Mouse (Mus musculus): Measurements from ENCODE around the gene Ugt1a7c. TPM values are rescaled to one million over a fixed set of nuclear protein-coding genes. Genes with fewer than 3 reads are reported as not detected.
A peak's percentile ranks its signal among the peaks of the same experiment; 100 is the strongest.

Ugt1a7c gene
- polyA plus RNA-seq, 1 experiment from 2014 or later = 1.3 TPM

DNA sequence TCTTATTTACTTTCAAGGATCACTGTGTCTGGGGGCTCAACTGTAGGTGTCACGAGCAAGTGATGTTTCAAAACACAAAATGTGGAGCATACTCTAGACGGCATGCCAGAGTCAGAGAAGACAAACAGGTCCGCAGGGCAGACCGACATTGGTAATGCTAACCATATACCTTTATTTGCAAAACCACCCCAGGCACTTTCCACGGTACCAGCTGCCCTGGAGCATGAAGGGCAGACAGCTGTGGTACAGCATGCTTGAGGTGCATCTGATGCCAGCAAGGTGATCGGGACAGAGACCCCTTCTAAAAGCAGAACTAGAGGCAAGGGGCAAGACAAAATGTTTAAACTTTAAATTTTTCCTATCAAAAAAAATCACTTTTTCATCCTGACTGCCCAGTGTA lies 168.1 kb downstream of the Ugt1a7c start:
- Histone ChIP-seq H3K9me3 (ENCODE audit: control insufficient read depth, low read length) (no peaks in the 10 kb centered on the region), H3K4me3 (replicated peaks; ENCODE audit: low read length) (no peak overlapping the region), H3K27ac (no peak overlapping the region), H3K9ac (no peak overlapping the region), H3K27me3 (ENCODE audit: control insufficient read depth, insufficient read depth, low read length) (no peaks in the 10 kb centered on the region), H3K36me3 (replicated peaks; ENCODE audit: control insufficient read depth, insufficient read depth) (peaks cover 77% of the 10 kb centered on the region), H3K4me2 (replicated peaks) (no peak overlapping the region), H3K4me1 (replicated peaks; ENCODE audit: control insufficient read depth, insufficient read depth, low read length) (no peaks in the 10 kb centered on the region)
- DNase-seq (ENCODE audit: low spot score) (no peak), ATAC-seq (ENCODE audit: low FRiP score) (no peak)
- WGBS = 79% methylated on average over 6 of the region's 6 CpGs

DNA sequence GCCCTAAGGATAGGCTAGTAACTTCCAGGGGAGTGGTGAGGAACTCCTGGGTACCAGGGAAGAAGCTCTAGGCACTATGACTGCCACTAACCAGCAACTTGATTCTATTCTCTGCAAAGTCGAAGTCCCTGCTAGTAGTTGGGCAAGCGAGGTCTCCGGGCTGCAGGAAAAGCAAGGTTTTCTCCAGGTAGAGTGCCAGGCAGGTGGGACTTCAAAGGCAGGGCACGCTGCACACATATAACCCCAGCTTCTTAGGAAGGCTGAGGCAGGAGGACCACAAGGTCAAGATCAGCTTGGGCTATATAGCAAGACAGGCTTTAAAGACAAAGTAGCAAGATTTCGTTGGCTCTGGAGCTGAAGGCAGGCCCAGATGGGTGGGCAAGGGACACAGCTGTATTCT lies 168.9 kb downstream of the Ugt1a7c start:
- no peak overlapping the region for H3K9ac ChIP-seq
- no peak overlapping the region for H3K4me2 ChIP-seq (replicated peaks)
- no peak overlapping the region for H3K4me3 ChIP-seq (replicated peaks; ENCODE audit: low read length)
- DNase-seq (ENCODE audit: low spot score) (no peak), ATAC-seq (ENCODE audit: low FRiP score) (no peak)
- H3K27ac ChIP-seq = no peak overlapping the region
- H3K36me3 ChIP-seq (replicated peaks; ENCODE audit: control insufficient read depth, insufficient read depth) = peaks cover 85% of the 10 kb centered on the region
- 91% methylated on average over 5 of the region's 5 CpGs for WGBS
- H3K4me1 ChIP-seq (replicated peaks; ENCODE audit: control insufficient read depth, insufficient read depth, low read length) = no peaks in the 10 kb centered on the region
- H3K9me3 ChIP-seq (ENCODE audit: control insufficient read depth, low read length) = no peaks in the 10 kb centered on the region
- H3K27me3 ChIP-seq (ENCODE audit: control insufficient read depth, insufficient read depth, low read length) = no peaks in the 10 kb centered on the region

DNA sequence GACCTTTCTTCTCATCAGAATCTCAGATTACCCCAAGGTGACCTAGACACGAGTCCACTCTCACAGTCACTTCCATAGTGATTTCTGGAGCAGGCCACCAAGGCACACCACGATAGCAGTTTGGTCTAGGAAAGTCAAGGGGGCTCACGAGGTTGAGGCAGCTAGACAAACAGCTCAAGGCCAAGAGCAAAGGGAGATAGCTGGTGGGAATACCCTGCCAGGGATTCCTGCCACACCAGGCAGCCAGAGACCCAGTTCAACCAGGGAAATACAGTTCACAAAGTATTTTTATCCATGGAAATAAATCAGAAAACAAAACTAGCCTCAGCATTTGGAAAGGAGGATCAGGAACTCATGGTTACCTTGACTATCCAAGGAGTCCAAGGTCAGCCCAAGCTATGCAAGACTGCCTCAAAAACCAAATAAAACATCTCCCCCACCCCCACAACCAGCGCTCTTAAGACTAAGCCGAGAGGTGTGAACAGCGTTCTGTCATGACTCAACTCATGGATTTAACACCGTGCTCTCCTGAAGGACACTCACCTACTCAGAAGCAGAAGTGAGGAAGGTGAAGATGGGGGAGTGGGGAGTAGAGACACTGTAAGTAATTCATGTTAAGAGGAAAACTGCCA lies 169.5 kb downstream of the Ugt1a7c start:
- Histone ChIP-seq H3K4me2 (replicated peaks) (no peak overlapping the region), H3K27me3 (ENCODE audit: control insufficient read depth, insufficient read depth, low read length) (no peaks in the 10 kb centered on the region), H3K27ac (no peak overlapping the region), H3K9ac (no peak overlapping the region), H3K4me3 (replicated peaks; ENCODE audit: low read length) (no peak overlapping the region), H3K9me3 (ENCODE audit: control insufficient read depth, low read length) (no peaks in the 10 kb centered on the region), H3K36me3 (replicated peaks; ENCODE audit: control insufficient read depth, insufficient read depth) (peaks cover 91% of the 10 kb centered on the region), H3K4me1 (replicated peaks; ENCODE audit: control insufficient read depth, insufficient read depth, low read length) (no peaks in the 10 kb centered on the region)
- 92% methylated on average over 7 of the region's 7 CpGs for WGBS
- ATAC-seq (ENCODE audit: low FRiP score) = no peak
- no peak for DNase-seq (ENCODE audit: low spot score)

DNA sequence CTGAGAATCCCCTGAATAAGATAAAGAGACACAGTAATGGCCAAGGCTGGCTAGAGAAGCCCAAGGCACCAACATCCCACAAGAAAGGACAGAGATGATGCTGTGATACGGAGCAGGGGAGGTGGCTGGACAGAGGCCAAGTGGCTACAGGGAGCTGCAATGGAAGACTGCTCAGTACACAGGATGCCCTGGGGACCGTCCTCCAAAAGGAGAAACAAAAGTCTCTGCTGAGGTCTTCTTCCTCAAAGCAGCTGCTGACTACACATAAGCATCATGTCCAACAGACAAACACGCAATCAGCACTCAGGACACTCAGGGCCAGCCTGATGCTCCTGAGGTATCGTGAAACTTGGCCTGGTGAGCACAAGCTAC lies 170.0 kb downstream of the Ugt1a7c start:
- Histone ChIP-seq H3K36me3 (replicated peaks; ENCODE audit: control insufficient read depth, insufficient read depth) (peaks cover 96% of the 10 kb centered on the region), H3K4me1 (replicated peaks; ENCODE audit: control insufficient read depth, insufficient read depth, low read length) (no peaks in the 10 kb centered on the region), H3K4me3 (replicated peaks; ENCODE audit: low read length) (no peak overlapping the region), H3K27ac (no peak overlapping the region), H3K9ac (no peak overlapping the region), H3K27me3 (ENCODE audit: control insufficient read depth, insufficient read depth, low read length) (no peaks in the 10 kb centered on the region), H3K9me3 (ENCODE audit: control insufficient read depth, low read length) (no peaks in the 10 kb centered on the region), H3K4me2 (replicated peaks) (no peak overlapping the region)
- 78% methylated on average over 4 of the region's 4 CpGs for WGBS
- ATAC-seq (ENCODE audit: low FRiP score) = no peak
- DNase-seq (ENCODE audit: low spot score) = no peak

DNA sequence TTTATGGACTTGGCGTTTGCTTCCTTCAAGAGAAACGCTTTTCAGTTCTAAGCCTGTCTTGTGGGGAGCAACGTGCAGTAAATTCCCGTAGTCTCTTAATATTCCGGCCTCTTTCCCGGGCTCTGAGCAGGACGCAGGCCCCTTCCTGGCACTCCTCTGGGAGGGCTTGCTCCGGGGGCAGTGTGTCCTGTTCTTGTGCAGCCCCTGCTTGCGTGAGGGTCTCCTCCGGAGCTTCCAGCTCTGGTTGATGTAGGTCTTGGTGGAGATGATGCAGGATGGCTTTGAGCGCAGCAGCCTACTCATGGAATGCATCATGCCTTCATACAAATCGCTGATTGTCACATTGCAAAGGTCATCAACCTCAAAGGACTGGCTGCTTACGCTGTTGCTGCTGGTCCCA lies 171.3 kb downstream of the Ugt1a7c start:
- peaks cover 87% of the 10 kb centered on the region for H3K36me3 ChIP-seq (replicated peaks; ENCODE audit: control insufficient read depth, insufficient read depth)
- DNase-seq (ENCODE audit: low spot score) = no peak

DNA sequence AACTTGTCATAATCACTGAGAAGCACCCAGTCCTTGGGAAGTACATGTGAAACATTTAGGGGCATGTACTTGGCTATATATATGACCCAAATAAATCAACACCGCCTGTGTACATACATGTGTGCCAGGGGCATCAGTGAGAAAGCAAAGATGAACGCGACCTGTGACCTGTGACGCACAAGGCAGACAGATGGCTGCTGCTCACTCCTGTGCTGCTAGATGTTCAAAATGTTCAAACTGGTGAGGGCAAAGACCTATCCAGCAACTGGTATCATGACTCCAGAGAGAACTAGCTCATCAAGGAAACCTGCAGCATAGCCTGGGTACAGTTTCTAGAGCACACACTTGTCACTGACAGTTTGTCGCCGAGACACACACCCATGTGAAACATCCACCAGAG lies 172.6 kb downstream of the Ugt1a7c start:
- no peak for DNase-seq (ENCODE audit: low spot score)
- peaks cover 76% of the 10 kb centered on the region for H3K36me3 ChIP-seq (replicated peaks; ENCODE audit: control insufficient read depth, insufficient read depth)
- peak; percentile 6; the same call in 1 of the 2 replicates for ATAC-seq (ENCODE audit: low FRiP score)
- H3K4me1 ChIP-seq (replicated peaks; ENCODE audit: control insufficient read depth, insufficient read depth, low read length) = no peaks in the 10 kb centered on the region
- no peak overlapping the region for H3K4me3 ChIP-seq (replicated peaks; ENCODE audit: low read length)
- WGBS = 94% methylated on average over 6 of the region's 6 CpGs
- H3K27me3 ChIP-seq (ENCODE audit: control insufficient read depth, insufficient read depth, low read length) = no peaks in the 10 kb centered on the region
- no peaks in the 10 kb centered on the region for H3K9me3 ChIP-seq (ENCODE audit: control insufficient read depth, low read length)
- H3K4me2 ChIP-seq (replicated peaks) = no peak overlapping the region
- H3K27ac ChIP-seq = no peak overlapping the region
- no peak overlapping the region for H3K9ac ChIP-seq

More for the DNA sequence above, 171.3 kb downstream of the Ugt1a7c start:
- WGBS = 90% methylated on average over 13 of the region's 13 CpGs
- H3K9ac ChIP-seq = no peak overlapping the region
- no peaks in the 10 kb centered on the region for H3K9me3 ChIP-seq (ENCODE audit: control insufficient read depth, low read length)
- H3K4me3 ChIP-seq (replicated peaks; ENCODE audit: low read length) = no peak overlapping the region
- no peaks in the 10 kb centered on the region for H3K27me3 ChIP-seq (ENCODE audit: control insufficient read depth, insufficient read depth, low read length)
- H3K27ac ChIP-seq = no peak overlapping the region
- ATAC-seq (ENCODE audit: low FRiP score) = no peak
- no peak overlapping the region for H3K4me2 ChIP-seq (replicated peaks)
- no peaks in the 10 kb centered on the region for H3K4me1 ChIP-seq (replicated peaks; ENCODE audit: control insufficient read depth, insufficient read depth, low read length)

DNA sequence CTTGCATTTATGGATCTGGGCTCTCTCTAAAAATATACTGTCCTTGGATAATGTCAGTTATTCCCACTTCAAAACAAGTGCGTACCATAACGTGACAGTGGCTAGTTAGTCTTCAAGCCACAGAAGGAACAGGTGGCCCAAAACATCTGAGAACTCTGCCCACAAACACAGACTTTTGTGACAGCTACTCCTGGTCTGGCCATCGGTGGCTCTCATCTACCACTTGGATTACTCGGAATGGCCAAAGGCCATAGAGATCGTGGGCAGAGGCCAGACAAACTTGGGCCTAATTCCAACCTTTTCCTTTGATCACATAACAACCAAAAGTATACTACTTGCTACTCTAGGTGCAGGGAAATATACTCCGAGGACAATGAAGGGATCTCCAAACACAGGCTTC lies 173.2 kb downstream of the Ugt1a7c start:
- no peak overlapping the region for H3K9ac ChIP-seq
- no peaks in the 10 kb centered on the region for H3K27me3 ChIP-seq (ENCODE audit: control insufficient read depth, insufficient read depth, low read length)
- no peak for ATAC-seq (ENCODE audit: low FRiP score)
- H3K4me3 ChIP-seq (replicated peaks; ENCODE audit: low read length) = no peak overlapping the region
- DNase-seq (ENCODE audit: low spot score) = no peak
- no peak overlapping the region for H3K27ac ChIP-seq
- 86% methylated on average over 6 of the region's 6 CpGs for WGBS
- H3K9me3 ChIP-seq (ENCODE audit: control insufficient read depth, low read length) = no peaks in the 10 kb centered on the region
- H3K36me3 ChIP-seq (replicated peaks; ENCODE audit: control insufficient read depth, insufficient read depth) = peaks cover 74% of the 10 kb centered on the region
- no peaks in the 10 kb centered on the region for H3K4me1 ChIP-seq (replicated peaks; ENCODE audit: control insufficient read depth, insufficient read depth, low read length)
- H3K4me2 ChIP-seq (replicated peaks) = no peak overlapping the region

Other genes starting within 250 kb of the Ugt1a7c start
- gene Dgkd, start 241.8 kb upstream of the Ugt1a7c start, polyA plus RNA-seq (2014; fragmentation: Nextera tagmentation; extraction: Ambion mirVana) = 50.8 and 51.5 TPM in 2 replicates
- gene Usp40, start 86.5 kb upstream of the Ugt1a7c start, polyA plus RNA-seq (2014; fragmentation: Nextera tagmentation; extraction: Ambion mirVana) = 15.5 and 20.5 TPM in 2 replicates
- not detected in 2 replicates for gene Ugt1a10, start 39.7 kb upstream of the Ugt1a7c start, polyA plus RNA-seq (2014; fragmentation: Nextera tagmentation; extraction: Ambion mirVana)
- gene Ugt1a9, start 24.3 kb upstream of the Ugt1a7c start, polyA plus RNA-seq (2014; fragmentation: Nextera tagmentation; extraction: Ambion mirVana) = not detected in 2 replicates
- gene Ugt1a8, start 7.2 kb upstream of the Ugt1a7c start, polyA plus RNA-seq (2014; fragmentation: Nextera tagmentation; extraction: Ambion mirVana) = not detected in 2 replicates
- 1.7 and 3.8 TPM in 2 replicates for gene Ugt1a6b, start 8.2 kb downstream of the Ugt1a7c start, polyA plus RNA-seq (2014; fragmentation: Nextera tagmentation; extraction: Ambion mirVana)
- gene Ugt1a6a, start 39.7 kb downstream of the Ugt1a7c start, polyA plus RNA-seq (2014; fragmentation: Nextera tagmentation; extraction: Ambion mirVana) = 4.0 and 5.0 TPM in 2 replicates
- not detected in 2 replicates for gene Ugt1a5, start 71.0 kb downstream of the Ugt1a7c start, polyA plus RNA-seq (2014; fragmentation: Nextera tagmentation; extraction: Ambion mirVana)
- not detected in 2 replicates for gene Ugt1a2, start 105.5 kb downstream of the Ugt1a7c start, polyA plus RNA-seq (2014; fragmentation: Nextera tagmentation; extraction: Ambion mirVana)
- gene Dnajb3, start 110.7 kb downstream of the Ugt1a7c start, polyA plus RNA-seq (2014; fragmentation: Nextera tagmentation; extraction: Ambion mirVana) = 11.9 and 16.5 TPM in 2 replicates
- gene Ugt1a1, start 116.9 kb downstream of the Ugt1a7c start, polyA plus RNA-seq (2014; fragmentation: Nextera tagmentation; extraction: Ambion mirVana) = not detected in 2 replicates
- 1.1 and 2.0 TPM in 2 replicates for gene Mroh2a, start 131.9 kb downstream of the Ugt1a7c start, polyA plus RNA-seq (2014; fragmentation: Nextera tagmentation; extraction: Ambion mirVana)
- 64.1 and 64.5 TPM in 2 replicates for gene Hjurp, start 182.6 kb downstream of the Ugt1a7c start, polyA plus RNA-seq (2014; fragmentation: Nextera tagmentation; extraction: Ambion mirVana)
- gene Trpm8, start 182.6 kb downstream of the Ugt1a7c start, polyA plus RNA-seq (2014; fragmentation: Nextera tagmentation; extraction: Ambion mirVana) = 0.10 and 0.17 TPM in 2 replicates